In genomic region chr16:39984635-39985291, GRCm38 (mm10) we compare ENCODE assay signal across 9 mouse cellular contexts. TPM values are rescaled to one million over a fixed set of nuclear protein-coding genes. Genes with fewer than 3 reads are reported as not detected.
DNase-seq lines count a peak whose midpoint lies in the region; ATAC-seq lines count a peak whose summit lies in the region.
"Had no signal": no experiment of that assay in that cellular context is flagged by ENCODE, and none has a peak within 500 bp of the region (broad histone marks: within the 10 kb centered on the region; RNA-seq: fewer than 3 reads in every experiment).

No protein-coding gene starts in this region.

- H3K4me1 ChIP-seq in kidney, embryonic 15.5 days: peaks cover 6% of the 10 kb centered on the region
- no peaks in the 10 kb centered on the region for H3K4me1 ChIP-seq in neural tube, embryonic 11.5 days (ENCODE audit: control insufficient read depth, insufficient read depth, low read length)

- peaks cover 4% of the 10 kb centered on the region; the same call in 1 of the 2 replicates for H3K27me3 ChIP-seq in kidney, embryonic 15.5 days
- no peaks in the 10 kb centered on the region for H3K27me3 ChIP-seq in neural tube, embryonic 11.5 days (ENCODE audit: control insufficient read depth, insufficient read depth, low read length)

- peak overlapping the region; percentile 51 for H3K4me3 ChIP-seq in kidney, embryonic 15.5 days (replicated peaks)
- H3K4me3 ChIP-seq in neural tube, embryonic 11.5 days (ENCODE audit: low read depth, low read length): peak overlapping the region; percentile 40

- peak overlapping the region; percentile 88 for H3K4me2 ChIP-seq in kidney, embryonic 15.5 days
- H3K4me2 ChIP-seq in neural tube, embryonic 11.5 days (ENCODE audit: low read depth): peak overlapping the region; percentile 56

- no peaks in the 10 kb centered on the region for H3K9me3 ChIP-seq in kidney, embryonic 15.5 days (replicated peaks)
- H3K9me3 ChIP-seq in neural tube, embryonic 11.5 days (ENCODE audit: control insufficient read depth, low read length): no peaks in the 10 kb centered on the region

- H3K9ac ChIP-seq in kidney, embryonic 15.5 days: 0 out of 2 replicates have a peak overlapping the region, but pooled peaks have one; percentile 26
- peak overlapping the region; percentile 69 for H3K9ac ChIP-seq in neural tube, embryonic 11.5 days (ENCODE audit: low read length)

- no peak overlapping the region for H3K27ac ChIP-seq in kidney, embryonic 15.5 days
- no peak overlapping the region for H3K27ac ChIP-seq in neural tube, embryonic 11.5 days (ENCODE audit: low read depth, low read length)
- H3K27ac ChIP-seq: macrophage had no signal

- intact Hi-C loops in left cerebral cortex, postnatal 10 days (cut with DNase I): loop anchor here (10.0 kb wide), 3 partner anchors 670 to 980 kb away; no protein-coding TSS in a partner anchor

- peak; percentile 83 for ATAC-seq in kidney, embryonic 15.5 days (replicated peaks; ENCODE audit: low FRiP score)
- ATAC-seq in neural tube, embryonic 11.5 days (ENCODE audit: insufficient read depth, low FRiP score, low TSS enrichment): peak; percentile 66

- no peak for DNase-seq in kidney, adult 18-20 months
- DNase-seq in cerebellum, adult 18-20 months: peak; percentile 53 to 69
- peak; percentile 8 to 39 for DNase-seq in frontal cortex, adult 2 months (ENCODE audit: extremely low spot score in 1 of 2, low spot score in 1 of 2)
- DNase-seq in left cerebral cortex, postnatal 10 days (ENCODE audit: extremely low spot score in 1 of 2, low spot score in 2 of 2): peak; percentile 27 to 51
- peak; percentile 58 for DNase-seq in neural tube, embryonic 11.5 days (ENCODE audit: low spot score)
- no peak for DNase-seq in MN1 (ENCODE audit: low spot score)
- DNase-seq in thymus, postnatal 4 days: no peak

- under 1% methylated on average over 28 of the region's 29 CpGs for whole genome bisulfite sequencing in kidney, embryonic 15.5 days
- WGBS in neural tube, embryonic 11.5 days: 1% methylated on average over 26 of the region's 29 CpGs

- no peaks in the 10 kb centered on the region for H3K36me3 ChIP-seq in kidney, embryonic 15.5 days
- H3K36me3 ChIP-seq in neural tube, embryonic 11.5 days (ENCODE audit: control insufficient read depth, insufficient read depth, low read length): no peaks in the 10 kb centered on the region

RNA-seq across cellular contexts. Expression of gene Lsamp, which starts 0.6 kb away (rescaled TPM):
- 4.1 and 4.9 TPM in 2 replicates for polyA plus RNA-seq in kidney, embryonic 15.5 days (2015; fragmentation: Nextera tagmentation; extraction: Ambion mirVana)
- 96.8 and 100 TPM in 2 replicates for polyA plus RNA-seq in frontal cortex, adult 2 months (2012; rRNA removed)
- total RNA-seq in left cerebral cortex, postnatal 10 days (2021): 100 to 1,000 TPM; 298 to 324 TPM
- polyA plus RNA-seq in neural tube, embryonic 11.5 days (2014; fragmentation: Nextera tagmentation; extraction: Ambion mirVana): 12.0 and 12.6 TPM in 2 replicates
- polyA plus RNA-seq: macrophage had no signal

Comparison
In these comparisons a context has a peak if more than half of its experiments do, and no peak if none do; other contexts are left out.
1. DNase-seq: peak in cerebellum, adult 18-20 months (2 of 2), frontal cortex, adult 2 months (2 of 2), left cerebral cortex, postnatal 10 days (2 of 2) and neural tube, embryonic 11.5 days (single experiment); none in kidney, adult 18-20 months (single experiment), MN1 (single experiment) and thymus, postnatal 4 days (single experiment).